Mouse (Mus musculus) G1E (cell line): ENCODE measurements around the gene Foxg1.

Experiments used
- CTCF ChIP-seq: IDR thresholded peaks from 2 replicates; pipeline ENCODE4 v1.5.1; 2012; ENCODE audit warnings: low read depth, low read length, inconsistent platforms, mixed read lengths
- GATA1 ChIP-seq: IDR thresholded peaks from 2 replicates; pipeline ENCODE4 v1.6.1; 2012; ENCODE audit warnings: borderline replicate concordance, low read length, inconsistent platforms, mixed read lengths

- TF ChIP-seq CTCF: no peak
- no peak for TF ChIP-seq GATA1
Measured at GRCm38 (mm10) chr12:49384876-49385630, 2.6 kb downstream of the Foxg1 start, which contains the start of gene Gm43517.
